Mouse (Mus musculus): ENCODE measurements around the gene Nrxn3. TPM values are rescaled to one million over a fixed set of nuclear protein-coding genes. Genes with fewer than 3 reads are reported as not detected.

The Nrxn3 gene
- total RNA-seq, 2 experiments from 2014 or later, result 147 to 197 TPM

DNA sequence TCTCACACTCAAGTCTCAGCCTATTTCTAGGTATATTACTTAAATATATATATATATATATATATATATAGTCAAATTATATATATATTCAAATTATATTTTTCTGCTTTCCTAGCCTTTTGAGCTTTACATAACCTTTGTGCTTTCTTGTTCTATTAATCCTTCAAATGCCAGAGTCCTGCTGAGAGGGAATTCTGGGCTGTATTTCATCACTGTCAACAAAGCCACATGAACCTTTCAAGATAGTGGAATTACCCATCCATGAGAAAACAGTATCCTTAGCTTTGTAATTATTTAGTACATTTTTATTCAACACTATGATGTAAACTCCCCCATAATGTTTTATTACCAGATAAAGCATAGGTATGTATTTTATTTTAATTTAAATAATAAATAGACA is 1144.4 kb downstream of the Nrxn3 start:
- DNase-seq (ENCODE audit: extremely low spot score in 1 of 2, low spot score in 1 of 2), result no peak

DNA sequence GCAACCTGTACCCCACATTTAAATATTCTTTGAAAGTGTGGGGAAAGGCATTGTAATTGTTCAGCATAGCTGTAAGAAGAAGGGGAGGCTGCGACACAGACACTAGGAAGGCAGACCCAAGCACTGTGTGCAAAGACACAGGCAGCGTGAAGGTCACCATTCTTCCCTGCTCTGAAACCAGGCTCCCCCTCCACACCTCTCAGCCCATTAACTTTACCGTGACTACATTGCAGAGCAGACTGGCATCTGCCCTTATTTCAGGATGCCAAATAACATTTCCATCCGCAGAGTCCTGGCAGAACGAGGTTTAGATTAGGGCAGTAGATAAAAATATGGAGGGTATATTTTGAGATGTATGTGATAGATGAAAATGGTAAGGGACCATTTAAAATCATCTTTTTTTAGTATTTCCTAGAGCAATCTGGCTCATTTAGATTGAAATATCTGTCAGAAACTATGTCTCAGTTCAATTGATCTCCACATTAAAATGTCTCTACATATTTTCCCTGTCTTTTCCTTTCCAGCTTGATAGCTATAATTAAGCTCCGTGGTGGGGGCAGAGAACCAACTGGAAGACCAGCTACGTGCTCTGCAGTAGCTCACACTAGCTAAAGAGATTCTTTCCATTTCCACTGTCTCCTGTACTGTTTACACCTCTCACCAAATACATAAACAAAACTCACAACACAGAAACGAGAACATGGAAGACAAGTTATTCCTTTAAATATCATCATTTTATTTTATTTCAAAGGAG is 1160.1 kb downstream of the Nrxn3 start:
- no peak for DNase-seq (ENCODE audit: extremely low spot score in 1 of 2, low spot score in 1 of 2)

DNA sequence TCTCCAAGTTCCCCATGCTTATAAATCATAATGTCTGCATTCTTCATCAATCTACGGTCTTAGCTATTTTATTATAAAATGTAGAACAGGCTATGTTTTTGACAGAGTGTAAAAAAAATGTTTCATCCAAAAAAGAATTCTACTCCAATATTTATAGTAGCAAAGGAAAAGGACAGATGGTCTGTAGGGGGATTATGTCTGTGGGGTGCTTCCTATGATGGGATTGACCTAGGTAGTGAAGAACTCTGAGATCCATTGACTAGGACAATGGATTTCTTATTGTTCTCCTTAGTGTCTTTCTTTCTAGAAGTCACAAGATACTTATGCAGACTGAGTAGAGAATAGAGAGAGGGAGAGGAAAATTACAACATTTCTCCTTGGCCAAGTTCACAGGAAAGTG is 1161.9 kb downstream of the Nrxn3 start:
- DNase-seq (ENCODE audit: extremely low spot score in 1 of 2, low spot score in 1 of 2), result no peak

DNA sequence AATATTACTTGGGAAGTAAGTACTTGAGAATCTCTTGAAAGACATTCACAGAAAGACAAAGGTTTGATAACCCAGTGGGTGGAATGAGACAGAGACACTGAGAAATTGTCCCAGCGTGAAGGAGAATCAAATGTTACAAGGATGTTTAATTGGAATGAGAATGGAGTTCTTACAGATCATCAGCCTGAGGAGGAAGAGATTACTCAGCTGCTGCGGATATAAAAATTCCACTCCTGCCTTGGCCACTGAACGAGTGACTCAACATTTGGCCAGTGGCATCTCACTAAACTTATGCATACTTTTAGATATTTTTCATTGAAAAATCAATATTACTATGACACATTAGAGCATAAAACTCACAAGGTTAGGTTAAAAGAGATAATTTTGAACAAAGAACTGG is 1166.0 kb downstream of the Nrxn3 start:
- DNase-seq (ENCODE audit: extremely low spot score in 1 of 2, low spot score in 1 of 2), result no peak

DNA sequence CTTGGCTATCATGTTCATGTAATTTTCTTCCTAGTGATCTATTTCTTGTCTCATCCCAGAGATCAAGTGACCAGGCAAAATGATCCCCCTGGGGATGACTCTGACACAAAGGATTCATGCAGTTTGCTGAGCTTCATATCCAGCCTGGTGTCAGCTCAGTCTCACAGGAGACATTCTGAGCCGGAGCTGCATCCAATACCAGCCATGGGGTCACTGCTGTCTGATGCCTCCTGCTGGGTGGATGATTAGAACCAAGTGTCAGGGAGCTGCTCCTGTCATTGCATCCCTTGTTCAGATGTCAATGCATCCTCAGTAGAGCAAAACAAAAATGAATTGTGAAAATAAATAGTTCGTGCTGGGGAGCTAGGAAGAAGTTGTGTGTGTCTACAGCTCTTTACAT is 1174.2 kb downstream of the Nrxn3 start:
- no peak for DNase-seq (ENCODE audit: extremely low spot score in 1 of 2, low spot score in 1 of 2)

DNA sequence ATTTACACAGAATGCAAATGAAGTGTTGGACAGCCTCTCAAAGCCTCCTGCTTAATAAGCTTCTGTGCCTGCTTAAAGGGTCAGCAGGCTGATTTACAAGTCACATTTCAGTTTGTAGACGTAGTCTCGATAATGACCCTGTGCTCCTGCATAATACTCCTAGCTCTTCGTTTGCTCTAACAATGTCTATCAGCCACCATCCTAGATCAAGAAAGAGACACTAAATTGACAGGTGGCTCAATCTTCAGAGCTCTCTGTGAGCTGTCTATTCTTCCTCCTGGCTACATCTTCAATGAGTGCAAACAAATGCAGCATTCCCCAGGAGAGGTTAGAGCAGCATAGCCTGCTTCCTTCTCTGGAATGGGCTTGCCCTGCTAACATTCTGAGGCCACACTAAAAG is 1186.9 kb downstream of the Nrxn3 start:
- DNase-seq (ENCODE audit: extremely low spot score in 1 of 2, low spot score in 1 of 2), result no peak

DNA sequence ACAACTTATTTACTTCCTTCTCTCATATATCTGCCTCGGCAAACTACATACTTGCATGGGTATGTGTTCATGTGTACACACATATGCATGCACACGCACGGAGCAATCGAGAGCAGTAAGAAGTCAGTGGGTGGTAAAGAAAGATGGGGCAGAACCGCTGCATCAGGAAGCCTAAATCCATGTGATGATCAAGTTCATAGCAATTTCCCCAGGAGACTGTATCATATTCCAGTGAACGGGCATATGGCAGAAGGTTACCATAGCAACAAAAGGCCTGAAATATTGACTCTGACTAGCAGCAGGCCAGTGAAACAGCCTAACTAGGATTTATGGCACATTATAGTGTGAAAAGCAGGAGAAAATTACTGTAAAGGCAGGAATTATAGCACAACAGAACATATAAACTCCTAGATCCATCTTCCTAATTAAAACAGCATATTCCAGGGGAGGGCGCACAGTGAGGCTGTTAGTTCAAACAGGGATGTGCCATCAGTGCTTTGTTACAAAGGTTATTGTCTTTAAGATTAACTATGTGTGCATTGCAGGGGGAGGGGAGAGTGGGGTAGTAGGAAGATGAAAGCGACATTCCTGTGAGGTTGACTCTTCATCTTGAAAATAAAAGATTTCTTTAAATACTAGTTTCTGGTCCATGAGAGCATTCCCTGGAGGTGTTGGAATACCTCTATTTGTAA is 1195.6 kb downstream of the Nrxn3 start:
- DNase-seq (ENCODE audit: extremely low spot score in 1 of 2, low spot score in 1 of 2), result no peak

DNA sequence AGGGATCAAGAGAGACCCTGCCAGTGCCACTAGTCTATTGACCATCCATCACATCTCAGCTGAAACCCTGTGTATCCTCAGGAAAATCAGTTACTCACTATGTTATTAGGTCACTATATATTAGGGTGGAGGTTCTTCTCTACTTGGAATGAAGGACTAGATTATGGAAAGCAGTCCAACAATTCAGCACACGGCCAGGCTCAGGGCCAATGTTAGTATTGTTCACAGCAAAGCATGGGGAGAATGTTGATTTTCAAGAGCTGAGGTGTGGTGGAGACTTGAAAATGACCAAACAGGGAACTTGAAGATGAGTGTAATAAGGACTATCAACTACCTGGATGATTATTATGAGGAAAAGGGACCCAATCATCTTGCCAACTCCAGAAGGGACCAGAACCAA is 1209.7 kb downstream of the Nrxn3 start:
- no peak for DNase-seq (ENCODE audit: extremely low spot score in 1 of 2, low spot score in 1 of 2)

DNA sequence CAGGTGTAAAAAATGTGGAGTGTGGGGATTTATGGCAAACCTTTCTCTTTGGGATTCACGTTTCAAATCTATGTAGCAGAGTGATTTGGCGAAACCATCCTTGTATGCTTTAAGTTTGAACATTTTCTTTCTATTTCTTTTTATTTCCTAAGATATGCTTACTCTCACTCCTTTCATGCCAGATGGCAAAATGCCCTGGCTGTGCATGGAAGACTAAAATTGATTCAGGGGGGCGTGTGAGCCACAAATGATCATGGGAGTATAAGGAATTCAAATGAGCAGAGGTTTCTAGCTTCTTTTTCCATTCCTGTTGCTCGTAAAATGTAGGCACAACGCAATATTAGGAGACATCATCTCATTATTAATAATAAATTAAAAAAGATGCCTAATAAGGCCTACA is 1211.0 kb downstream of the Nrxn3 start:
- DNase-seq (ENCODE audit: extremely low spot score in 1 of 2, low spot score in 1 of 2), result no peak

DNA sequence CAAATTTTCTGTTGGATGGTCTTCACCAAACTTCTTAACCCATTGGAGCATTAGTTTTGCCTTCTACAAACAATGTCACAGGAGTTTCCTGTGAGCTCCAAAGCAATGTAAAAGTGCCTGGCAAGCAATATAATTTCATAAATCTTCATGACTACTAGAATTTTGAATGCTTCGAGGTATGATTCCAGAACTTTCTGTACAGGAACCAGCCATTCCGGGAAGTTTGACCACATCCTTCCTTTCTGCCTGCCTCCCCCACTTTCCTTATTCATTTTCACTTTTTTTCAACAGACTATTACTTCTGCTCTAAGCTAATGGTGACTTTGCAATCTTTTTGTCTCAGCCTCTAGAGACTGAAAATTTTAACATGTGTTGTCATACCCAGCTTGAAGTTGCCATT is 1218.1 kb downstream of the Nrxn3 start:
- no peak for DNase-seq (ENCODE audit: extremely low spot score in 1 of 2, low spot score in 1 of 2)

DNA sequence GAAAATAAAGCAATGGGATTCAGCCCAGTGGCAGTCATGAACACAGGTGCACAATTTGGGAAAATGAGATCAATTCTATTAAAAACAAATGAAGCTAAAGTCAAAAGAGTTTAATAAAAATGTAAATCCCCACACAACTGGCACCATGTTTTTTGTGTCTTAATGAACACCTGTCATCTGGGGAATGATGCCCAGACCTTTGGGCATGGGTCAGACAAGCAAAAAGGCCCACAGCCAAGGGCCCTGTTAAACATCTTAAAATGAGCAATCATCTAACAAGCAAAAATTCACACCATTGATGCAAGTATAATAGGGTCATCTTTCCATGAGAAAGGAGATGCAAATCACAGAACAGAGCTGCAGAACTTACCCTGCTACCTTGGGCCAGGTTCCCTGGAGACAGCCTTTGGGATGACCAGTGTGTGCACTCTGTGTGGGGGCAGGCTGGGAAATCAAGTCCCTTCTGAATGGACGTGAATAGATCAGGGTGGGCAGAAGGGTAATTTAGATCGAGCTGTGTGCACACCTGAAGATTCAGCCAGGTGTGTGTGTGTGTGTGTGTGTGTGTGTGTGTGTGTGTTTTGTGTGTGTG is 1223.3 kb downstream of the Nrxn3 start:
- DNase-seq (ENCODE audit: extremely low spot score in 1 of 2, low spot score in 1 of 2), result no peak

DNA sequence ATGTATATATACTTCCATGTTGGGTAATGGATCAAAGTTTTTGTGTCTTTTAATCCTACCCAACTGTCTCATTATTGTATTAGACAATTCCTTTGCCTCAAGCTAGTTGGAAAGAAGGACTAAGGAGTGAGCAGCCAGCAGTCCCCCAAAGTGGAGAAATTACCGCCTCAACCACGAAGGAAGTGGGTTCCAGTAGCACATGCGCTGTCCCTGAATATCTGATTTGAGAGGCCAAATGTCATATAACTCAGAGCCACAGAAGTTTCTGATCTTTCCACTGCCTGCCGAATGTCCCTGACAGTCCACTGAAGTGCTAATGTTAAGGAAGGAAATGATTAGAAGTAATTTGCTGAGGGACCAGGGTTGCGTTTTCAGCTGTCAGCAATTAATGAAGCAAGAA is 1223.8 kb downstream of the Nrxn3 start:
- no peak for DNase-seq (ENCODE audit: extremely low spot score in 1 of 2, low spot score in 1 of 2)

DNA sequence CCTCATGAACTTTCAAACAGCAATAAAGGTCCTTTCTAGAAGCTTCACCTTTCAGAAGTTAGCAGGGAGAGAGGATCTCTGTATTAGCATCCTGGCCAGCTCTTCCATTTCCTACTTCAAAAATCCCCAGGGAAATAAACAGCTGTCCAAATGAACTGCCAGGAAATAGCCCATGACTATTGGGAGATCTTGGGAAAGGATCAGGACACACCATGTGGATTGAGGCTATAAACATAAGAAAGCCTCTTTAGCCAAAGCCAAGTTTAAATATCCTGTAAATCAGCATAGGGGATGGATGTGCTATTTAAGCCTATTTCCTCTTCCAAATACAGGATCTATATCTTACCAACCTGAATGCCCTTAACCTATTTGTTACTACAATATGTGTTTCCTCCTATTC is 1230.6 kb downstream of the Nrxn3 start:
- no peak for DNase-seq (ENCODE audit: extremely low spot score in 1 of 2, low spot score in 1 of 2)

DNA sequence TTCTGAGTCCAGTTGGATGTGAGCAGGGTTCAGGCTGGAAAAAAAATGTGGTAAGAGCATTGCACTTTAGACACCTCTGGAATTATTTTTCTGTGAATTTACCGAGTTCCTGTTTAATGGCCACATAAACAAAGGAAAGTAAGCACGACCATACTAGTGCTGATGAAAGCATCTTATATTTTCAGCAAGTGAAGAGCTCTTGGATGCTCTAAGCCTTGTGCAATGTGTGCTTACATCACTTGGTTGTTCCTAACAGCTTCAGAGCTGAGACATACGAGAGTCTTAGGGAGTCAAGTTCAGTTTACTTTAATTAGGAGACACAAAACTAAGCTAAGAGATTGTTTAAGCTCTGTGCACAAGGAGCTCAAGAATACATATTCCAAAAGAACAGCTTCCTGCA is 1231.0 kb downstream of the Nrxn3 start:
- no peak for DNase-seq (ENCODE audit: extremely low spot score in 1 of 2, low spot score in 1 of 2)

DNA sequence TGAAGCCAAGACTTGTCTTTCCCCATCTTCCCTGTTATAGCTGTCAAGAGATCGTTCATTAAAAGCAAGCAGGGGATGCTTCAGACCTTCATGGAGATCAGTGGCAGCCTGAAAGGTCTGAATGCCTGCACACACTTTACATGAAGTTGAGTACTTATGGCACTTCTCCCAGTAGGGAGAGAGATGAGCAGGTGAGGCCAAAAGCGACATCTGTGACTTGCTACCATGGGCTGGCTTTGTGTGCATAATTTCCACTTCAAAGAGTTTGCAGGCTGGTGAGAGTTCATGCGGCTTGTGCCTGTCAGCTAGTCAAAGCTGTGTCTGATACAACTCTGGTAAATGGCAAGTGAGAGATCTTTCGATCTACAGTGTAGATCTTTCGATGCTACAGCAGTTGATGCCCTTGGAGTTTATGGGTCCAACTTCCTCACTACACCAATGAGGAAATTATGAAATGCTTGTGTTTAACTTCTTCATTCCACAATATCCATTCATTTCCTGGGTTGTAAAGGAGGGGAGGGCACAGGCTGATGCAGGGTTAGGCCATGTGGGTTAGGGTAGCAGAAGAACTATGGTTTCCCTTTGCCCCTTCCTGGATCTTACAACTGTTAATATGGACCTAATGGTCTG is 1231.9 kb downstream of the Nrxn3 start:
- no peak for DNase-seq (ENCODE audit: extremely low spot score in 1 of 2, low spot score in 1 of 2)

DNA sequence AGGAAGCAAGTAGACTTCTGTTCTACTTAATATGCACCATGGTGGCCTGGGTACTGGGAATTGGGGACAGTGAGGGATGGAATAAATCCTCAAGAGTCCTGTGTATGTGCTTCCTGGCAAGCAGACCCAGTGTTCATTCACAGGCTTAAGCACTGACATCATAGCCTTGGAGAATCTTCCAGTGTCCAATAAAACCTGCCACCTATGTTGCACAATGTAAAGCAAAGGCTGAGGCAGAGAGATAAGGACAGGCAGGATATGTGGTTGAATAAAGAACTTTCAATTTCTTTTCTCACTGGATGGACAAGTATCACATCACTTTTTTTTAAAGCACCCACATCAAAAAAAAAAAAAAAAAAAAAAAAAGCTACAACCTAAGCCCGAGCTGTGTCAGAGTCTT is 1240.4 kb downstream of the Nrxn3 start:
- DNase-seq (ENCODE audit: extremely low spot score in 1 of 2, low spot score in 1 of 2), result no peak

DNA sequence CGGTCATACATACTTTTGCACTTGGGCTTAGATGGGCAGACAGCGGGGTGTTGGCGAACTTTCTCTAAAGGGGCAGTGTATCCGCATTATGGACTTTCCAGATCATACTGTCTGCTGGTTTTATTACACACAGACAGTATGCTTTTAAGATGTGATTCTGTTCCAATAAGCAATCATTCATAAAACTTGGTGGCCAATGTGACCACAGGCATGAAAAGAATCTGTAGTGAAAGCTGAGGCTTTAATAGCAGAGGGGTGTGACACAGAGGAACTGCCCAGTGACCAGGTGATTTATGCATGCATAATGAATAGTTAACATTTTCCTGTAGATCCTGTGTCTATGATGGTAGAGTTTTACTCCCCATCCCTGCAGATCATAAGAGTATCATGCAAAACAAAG is 1254.0 kb downstream of the Nrxn3 start:
- DNase-seq (ENCODE audit: extremely low spot score in 1 of 2, low spot score in 1 of 2), result no peak

DNA sequence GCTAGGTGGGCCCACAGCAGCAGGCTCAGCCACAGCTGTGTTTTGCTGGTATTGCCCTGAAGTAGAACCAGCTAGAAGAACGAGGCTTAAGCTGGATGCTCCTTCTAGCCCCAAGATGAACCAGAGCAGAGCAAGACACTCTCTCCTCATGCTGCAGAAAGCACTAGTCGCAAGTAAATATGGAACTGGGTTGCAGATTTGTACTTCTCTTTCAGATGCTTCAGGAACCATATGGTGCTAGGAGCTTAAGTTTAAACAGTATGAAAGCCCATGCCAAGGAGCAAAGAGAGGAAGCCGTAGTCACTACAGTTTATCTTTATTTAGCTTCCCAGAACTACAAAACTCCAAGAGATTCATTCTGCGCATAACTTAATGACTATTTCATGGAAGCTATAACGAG is 1254.8 kb downstream of the Nrxn3 start:
- DNase-seq (ENCODE audit: extremely low spot score in 1 of 2, low spot score in 1 of 2), result no peak

DNA sequence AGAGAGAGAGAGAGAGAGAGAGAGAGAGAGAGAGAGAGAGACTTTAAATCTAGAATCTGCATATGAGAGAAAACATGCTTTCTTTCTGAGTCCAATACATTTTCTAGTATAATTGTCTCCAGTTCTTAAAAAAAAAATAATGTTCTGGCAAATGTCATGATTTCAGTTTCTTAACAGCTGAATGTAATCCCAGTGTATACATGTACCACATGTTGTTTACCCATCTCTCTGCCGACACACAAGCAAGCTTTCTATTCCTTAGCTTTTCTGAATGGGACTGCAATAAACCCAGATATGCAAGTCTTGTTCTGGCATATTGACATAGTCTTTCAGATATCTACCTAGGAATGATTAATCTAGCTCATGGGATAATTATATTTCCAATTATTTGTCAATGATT is 1256.5 kb downstream of the Nrxn3 start:
- DNase-seq (ENCODE audit: extremely low spot score in 1 of 2, low spot score in 1 of 2), result no peak

DNA sequence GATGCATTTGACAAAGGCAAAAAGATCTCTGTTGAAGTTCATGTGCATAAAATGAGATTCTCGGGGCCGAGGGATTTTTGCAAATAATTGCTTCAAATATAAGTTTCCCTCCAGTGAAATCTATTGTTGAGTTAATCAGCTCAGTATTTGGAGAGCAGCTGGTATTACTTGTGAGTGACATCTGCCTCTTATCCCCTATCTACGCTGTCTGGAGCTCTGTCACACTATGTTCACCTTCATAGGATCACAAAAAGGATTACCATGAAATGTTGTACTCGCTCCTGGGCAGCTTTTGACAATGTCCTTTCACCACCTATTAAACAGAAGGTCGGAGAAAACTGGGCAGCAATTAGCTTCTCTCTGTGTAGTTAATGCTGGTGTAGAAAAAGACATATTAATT is 1259.8 kb downstream of the Nrxn3 start:
- DNase-seq (ENCODE audit: extremely low spot score in 1 of 2, low spot score in 1 of 2), result no peak

DNA sequence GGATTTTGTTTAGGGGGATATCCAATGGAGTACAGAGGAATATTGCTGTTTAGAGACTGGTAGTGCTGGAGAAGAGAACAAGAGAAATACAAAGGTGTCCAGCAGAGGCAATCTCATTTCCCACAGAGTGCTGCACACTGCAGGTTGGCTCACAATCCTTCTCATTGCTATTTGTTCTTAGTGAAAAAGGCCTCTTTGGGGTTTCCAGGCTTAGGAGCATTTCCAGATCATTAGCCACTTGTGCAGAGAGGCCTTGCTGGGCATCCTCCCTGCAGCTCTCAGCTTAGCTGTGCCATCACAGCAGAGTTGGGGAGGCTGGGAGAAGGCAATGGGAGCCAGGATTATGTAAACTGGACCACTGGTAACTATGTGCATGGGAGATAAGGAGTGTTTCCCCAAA is 1260.7 kb downstream of the Nrxn3 start:
- DNase-seq (ENCODE audit: extremely low spot score in 1 of 2, low spot score in 1 of 2), result no peak

DNA sequence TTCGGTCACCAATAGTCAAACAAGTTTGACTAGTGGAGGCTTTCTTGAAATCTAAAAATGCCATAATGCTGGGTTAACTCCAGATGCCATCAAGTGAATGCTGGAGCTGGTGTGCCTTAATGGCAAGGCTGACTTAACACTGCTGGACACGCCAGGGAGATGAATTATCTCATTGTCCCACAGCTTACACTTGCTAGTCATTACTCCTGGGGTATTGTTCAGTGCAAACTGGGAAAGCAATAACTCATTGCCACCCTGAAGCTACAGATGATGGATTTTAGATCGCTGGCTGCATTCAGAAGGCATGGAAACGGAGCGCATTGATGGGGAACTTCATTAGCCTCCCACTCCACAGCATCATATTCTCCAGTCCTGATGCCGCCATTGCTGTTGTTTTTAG is 1263.5 kb downstream of the Nrxn3 start:
- DNase-seq (ENCODE audit: extremely low spot score in 1 of 2, low spot score in 1 of 2), result no peak
